Mouse (Mus musculus) bone marrow macrophage, adult 2 months (primary cell): ENCODE data around the gene Slirp. TPM values are rescaled to one million over a fixed set of nuclear protein-coding genes. Genes with fewer than 3 reads are reported as not detected.
A peak's percentile ranks its signal among the peaks of the same experiment; 100 is the strongest.

Experiments used
- H3K27ac ChIP-seq: 2 replicates; pipeline ENCODE4 v1.5.1; 2012; ENCODE audit warnings: low read depth, low read length; ENCODE audit not compliant: insufficient read depth
- H3K4me1 ChIP-seq: 2 replicates; pipeline ENCODE4 v1.6.1; 2012; ENCODE audit warnings: low read length; ENCODE audit not compliant: control insufficient read depth, insufficient read depth
- H3K4me3 ChIP-seq: 2 replicates; pipeline ENCODE4 v1.5.1; 2012; ENCODE audit warnings: mild to moderate bottlenecking, low read length, moderate library complexity; ENCODE audit not compliant: insufficient read depth
- CTCF ChIP-seq: IDR thresholded peaks from 2 replicates; pipeline ENCODE4 v1.5.1; 2012; ENCODE audit warnings: low read depth, mild to moderate bottlenecking, low read length, moderate library complexity
- POLR2A ChIP-seq: IDR thresholded peaks from 2 replicates; pipeline ENCODE4 v1.6.1; 2012; ENCODE audit warnings: mild to moderate bottlenecking, low read depth, low read length, borderline replicate concordance
- polyA plus RNA-seq: library from polyadenylated mRNA; stranded (reverse); fragments of >200 nt; gene quantifications from 2 replicates; pipeline ENCODE4 v1.2.4, GENCODE M21; 2012; ENCODE audit not compliant: missing spikeins, insufficient read depth, insufficient read length

Gene Slirp
- polyA plus RNA-seq, 1 experiment, result 162 TPM

DNA sequence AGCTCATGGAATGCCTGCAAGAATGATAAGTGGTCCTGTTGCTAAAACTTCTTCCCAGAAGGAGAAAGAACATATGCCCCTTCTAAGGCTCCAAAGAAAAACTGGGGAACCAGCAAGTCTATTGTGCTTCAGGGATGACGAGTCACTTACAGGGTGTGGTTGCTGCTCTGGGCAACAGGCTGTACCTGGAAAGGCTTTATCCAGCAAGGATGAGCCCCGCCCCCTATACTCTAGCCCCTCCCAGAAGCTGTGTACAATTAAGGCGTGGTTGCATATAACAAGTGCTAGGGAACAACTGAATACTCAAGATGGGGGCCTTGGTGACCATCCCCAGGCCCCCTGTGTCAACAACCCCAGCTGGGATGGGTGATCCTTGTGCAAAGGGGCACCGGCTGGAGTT lies 34.6 kb upstream of the Slirp start:
- no peak for TF ChIP-seq POLR2A
- Histone ChIP-seq H3K27ac (no peak overlapping the region), H3K4me1 (peaks cover 36% of the 10 kb centered on the region), H3K4me3 (no peak overlapping the region)

DNA sequence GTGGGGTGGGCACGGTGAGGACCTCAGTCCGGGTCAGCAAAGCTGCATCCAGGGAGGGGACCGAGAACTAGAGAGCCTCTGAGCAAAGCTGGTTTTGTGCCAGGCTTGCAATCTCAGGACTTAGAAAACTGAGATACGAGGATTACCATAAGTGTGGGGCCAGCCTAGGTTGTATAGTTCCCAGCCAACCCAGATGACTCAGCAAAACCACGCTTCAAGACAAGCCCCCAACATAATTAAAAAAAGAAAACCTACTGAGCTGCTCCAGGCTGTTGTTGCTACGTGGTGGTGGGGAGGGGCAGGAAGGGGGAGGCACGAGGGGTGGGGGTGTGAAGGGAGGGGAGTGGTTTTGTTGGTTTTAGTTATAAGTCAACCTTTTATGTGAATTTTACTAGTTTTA lies 32.7 kb upstream of the Slirp start:
- no peak overlapping the region for H3K27ac ChIP-seq
- H3K4me3 ChIP-seq, result no peak overlapping the region
- peaks cover 49% of the 10 kb centered on the region for H3K4me1 ChIP-seq
- TF ChIP-seq CTCF, result no peak
- TF ChIP-seq POLR2A, result no peak

DNA sequence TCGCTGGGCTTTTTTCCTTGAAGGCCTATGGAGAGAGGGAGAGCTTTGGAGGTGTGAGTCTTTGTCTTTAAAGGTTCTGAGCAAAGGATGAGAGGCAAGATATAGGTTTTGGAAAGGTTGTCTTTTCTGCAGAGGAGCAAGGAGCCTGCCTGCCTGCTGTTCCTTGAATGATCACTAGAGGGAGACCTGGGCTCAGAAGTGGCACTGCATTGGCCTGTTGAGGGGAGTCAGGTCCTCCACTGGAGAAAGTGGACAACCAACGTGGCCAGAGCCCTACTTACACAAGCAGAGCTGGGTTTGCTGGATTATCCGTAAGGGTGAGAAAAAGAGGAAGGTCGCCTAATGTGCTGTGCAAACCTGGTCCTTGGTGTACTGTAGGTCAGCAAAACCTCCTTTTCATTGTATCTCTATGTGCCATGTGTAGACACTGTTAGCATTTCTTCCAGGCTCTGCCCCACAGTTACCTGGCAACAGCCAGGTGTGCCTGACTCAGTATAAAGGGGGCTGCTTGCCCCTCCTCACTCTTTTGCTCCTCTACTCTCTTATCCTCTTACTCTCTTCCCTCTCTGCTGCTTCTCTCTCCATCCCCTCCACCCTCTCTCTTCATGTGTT lies 30.4 kb upstream of the Slirp start:
- TF ChIP-seq POLR2A, result no peak
- peak; percentile 57 for TF ChIP-seq CTCF
- H3K27ac ChIP-seq, result no peak overlapping the region
- H3K4me3 ChIP-seq, result no peak overlapping the region
- H3K4me1 ChIP-seq, result peaks cover 42% of the 10 kb centered on the region

DNA sequence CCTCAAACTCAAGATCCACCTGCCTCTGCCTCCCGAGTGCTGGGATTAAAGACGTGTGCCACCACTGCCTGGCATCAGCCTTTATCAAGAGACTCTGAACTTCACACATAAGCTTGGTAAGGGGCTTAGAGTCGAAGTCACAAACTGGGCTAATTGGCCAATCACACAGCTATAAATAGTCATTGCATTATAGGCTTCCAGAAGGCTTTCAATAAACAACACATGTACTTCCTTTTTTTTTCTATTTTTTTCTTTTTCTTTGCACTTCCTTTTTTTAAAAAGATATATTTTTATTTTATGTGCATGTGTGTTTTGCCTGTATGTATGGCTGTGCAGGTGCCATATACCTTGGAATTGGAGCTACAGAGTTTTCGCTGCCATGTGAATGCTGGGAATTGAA lies 28.3 kb upstream of the Slirp start:
- peak overlapping the region; percentile 80 for H3K27ac ChIP-seq

DNA sequence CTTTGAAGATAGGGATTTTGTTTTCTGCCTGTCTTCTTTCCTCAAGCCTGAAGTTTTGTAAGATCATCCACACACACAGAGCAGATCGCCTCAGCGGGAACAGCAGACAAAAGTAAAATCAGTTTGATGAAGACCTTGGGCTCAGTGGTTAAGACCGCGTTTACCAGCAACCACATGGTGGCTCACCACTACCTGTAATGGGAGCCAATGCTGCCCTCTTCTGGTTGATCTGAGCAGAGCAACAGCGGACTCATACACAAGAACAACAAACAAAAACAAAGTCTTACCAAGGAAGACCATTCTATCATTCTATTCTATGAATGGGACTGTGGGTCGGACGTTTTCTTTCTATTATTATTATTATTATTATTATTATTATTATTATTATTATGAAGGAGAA lies 27.0 kb upstream of the Slirp start:
- peaks cover 30% of the 10 kb centered on the region for H3K4me1 ChIP-seq
- no peak overlapping the region for H3K27ac ChIP-seq
- TF ChIP-seq POLR2A (no peak), CTCF (peak; percentile 78)
- H3K4me3 ChIP-seq, result no peak overlapping the region

More for the DNA sequence above, 28.3 kb upstream of the Slirp start:
- H3K4me1 ChIP-seq, result peaks cover 34% of the 10 kb centered on the region
- TF ChIP-seq POLR2A (no peak), CTCF (no peak)
- no peak overlapping the region for H3K4me3 ChIP-seq

DNA sequence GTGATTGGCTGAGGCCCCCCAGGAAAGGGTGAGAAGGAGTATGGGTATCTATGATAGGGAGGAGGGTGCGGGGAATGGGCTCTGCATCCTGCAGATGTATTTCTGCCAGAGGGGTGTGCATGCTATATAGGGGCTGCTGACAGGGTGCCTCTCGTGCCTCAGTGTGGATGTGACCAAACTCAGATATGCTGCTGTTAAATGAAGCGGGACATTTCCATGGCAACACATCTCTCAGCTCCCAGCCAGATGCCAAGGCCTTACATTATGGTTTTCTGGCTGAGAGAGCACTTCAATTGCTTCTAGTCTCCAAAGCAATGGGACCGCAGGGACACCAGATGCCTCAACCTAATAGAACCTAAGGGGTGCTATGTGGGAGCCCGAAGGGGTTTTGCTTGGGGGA lies 24.8 kb upstream of the Slirp start:
- no peak for TF ChIP-seq CTCF
- no peak for TF ChIP-seq POLR2A
- no peak overlapping the region for H3K4me3 ChIP-seq
- no peak overlapping the region for H3K27ac ChIP-seq
- H3K4me1 ChIP-seq, result peaks cover 27% of the 10 kb centered on the region

DNA sequence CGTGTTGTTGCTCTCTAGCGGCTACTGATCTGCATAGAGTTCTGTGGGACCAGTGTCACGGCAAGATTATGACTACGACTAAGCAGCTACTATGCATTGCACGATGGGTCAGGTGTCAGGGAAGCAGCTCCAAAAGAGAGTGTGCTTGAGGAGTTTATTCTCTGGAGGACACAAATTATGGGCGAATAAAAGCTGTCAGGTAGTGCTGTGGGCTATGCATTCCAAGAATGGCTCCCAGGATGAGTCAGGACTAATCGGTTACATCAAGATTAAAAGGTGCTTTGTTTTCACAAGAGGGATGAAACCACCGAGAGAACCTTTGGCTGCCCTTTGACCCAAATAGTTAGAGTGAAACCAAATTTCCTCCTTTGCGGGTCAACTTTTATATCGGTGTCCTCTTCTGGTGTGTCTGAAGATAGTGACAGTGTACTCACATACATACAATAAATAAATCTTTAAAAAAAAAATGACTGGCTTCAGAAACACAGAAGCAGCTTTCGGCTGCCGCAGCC lies 23.7 kb upstream of the Slirp start:
- H3K27ac ChIP-seq, result no peak overlapping the region
- H3K4me1 ChIP-seq, result peaks cover 16% of the 10 kb centered on the region

DNA sequence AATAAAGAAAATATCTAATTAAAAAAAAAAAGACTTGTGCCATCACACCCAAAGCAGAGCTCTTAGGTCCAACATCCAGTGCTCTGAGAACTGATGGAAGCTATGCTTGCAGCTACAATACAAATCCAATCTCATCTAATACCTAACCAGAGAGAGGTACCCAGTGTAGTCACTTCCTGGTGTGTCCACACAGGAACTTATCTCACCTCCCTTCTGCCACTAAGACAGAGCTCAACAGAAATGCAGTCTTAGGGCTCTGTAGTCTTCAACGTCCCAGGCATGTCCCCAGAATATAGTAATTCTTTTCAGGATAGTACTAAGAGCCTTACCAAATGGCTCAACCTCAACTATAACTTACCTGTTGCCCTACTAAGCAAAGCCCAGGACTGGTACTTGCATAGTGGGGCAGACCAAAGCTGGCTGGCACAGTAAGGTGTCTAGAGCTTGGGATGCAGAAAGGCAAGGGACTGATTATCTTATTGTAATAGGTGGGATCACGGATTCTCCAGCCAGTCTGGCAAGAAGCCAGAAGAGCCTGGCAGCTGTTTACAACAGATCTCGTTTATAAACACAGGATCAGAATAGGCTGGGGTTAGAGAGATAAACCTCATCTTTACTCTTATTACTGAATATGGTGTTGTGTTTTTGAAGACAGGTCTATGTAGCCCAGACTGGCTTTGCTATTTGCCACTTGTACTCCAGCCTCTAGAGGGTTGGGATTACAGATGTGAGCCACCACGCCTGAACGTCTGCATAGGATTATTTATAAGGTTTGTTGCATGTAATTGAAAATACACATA lies 21.8 kb upstream of the Slirp start:
- H3K4me1 ChIP-seq, result peaks cover 2% of the 10 kb centered on the region; the same call in 1 of the 2 replicates
- H3K4me3 ChIP-seq, result no peak overlapping the region
- no peak overlapping the region for H3K27ac ChIP-seq
- TF ChIP-seq CTCF (no peak), POLR2A (no peak)

More for the DNA sequence above, 23.7 kb upstream of the Slirp start:
- no peak for TF ChIP-seq CTCF
- no peak for TF ChIP-seq POLR2A
- H3K4me3 ChIP-seq, result no peak overlapping the region

DNA sequence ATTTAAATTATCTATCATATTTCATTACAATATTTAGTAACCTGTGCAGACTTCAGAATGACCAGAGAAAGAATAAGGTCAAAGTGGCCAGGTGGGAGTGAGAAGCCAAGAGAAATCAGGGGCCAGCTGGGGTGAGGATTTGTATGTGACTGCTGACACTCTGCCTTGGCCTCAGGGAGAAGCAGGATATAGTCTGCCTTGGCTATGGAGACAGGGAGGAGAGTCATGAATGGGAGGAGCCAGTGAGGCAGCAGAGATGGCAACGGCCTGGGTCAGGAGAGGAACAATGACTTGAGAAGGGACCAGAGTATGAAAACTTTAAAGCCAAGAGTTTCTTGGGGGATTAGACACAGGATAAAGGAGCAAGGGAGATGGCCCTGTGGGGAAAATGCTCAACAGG lies 20.0 kb upstream of the Slirp start:
- Histone ChIP-seq H3K4me1 (peaks cover 6% of the 10 kb centered on the region), H3K4me3 (no peak overlapping the region), H3K27ac (no peak overlapping the region)
- no peak for TF ChIP-seq POLR2A
- TF ChIP-seq CTCF, result no peak

DNA sequence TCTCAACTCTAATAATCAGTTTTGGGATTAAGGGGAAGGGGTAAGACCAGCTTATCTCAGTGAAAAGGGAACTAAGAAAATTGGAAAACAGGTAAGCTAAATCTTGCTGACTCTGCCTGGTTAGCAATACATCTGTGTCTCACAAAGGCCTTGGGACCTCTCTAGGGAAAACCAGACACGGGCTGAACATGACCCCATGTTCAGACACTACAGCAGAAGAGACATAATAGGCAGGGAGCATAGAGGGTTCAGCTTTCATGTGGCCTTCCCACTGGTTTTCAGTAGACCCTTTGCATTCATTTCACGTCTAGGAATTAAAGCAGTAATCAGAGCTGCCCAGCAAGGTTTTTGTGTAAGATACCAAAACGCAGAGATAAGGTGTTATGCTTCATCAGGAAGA lies 19.2 kb upstream of the Slirp start:
- Histone ChIP-seq H3K4me1 (peaks cover 10% of the 10 kb centered on the region), H3K27ac (no peak overlapping the region), H3K4me3 (no peak overlapping the region)
- TF ChIP-seq CTCF (no peak), POLR2A (no peak)
